Mouse (Mus musculus) kidney, embryonic 16.5 days (tissue): ENCODE results near the gene Sgms1. TPM values are rescaled to one million over a fixed set of nuclear protein-coding genes. Genes with fewer than 3 reads are reported as not detected.

Experiments
- ATAC-seq: fragments of 200-750 bp; cut with Nextera tagmentation; 2 replicates; pipeline ENCODE4 v1.8.0; 2017; ENCODE audit warnings: moderate TSS enrichment; ENCODE audit not compliant: low FRiP score, low TSS enrichment
- H3K27ac ChIP-seq: fragments of 300-500 bp; sonication (generic); 2 replicates; pipeline ENCODE4 v1.5.1; 2014; ENCODE audit warnings: low read length
- H3K27me3 ChIP-seq: fragments of 300-500 bp; sonication (generic); 2 replicates; pipeline ENCODE4 v1.6.1; 2014; ENCODE audit warnings: low read length, control low read depth, mixed read lengths; ENCODE audit not compliant: insufficient read depth
- H3K36me3 ChIP-seq: fragments of 300-500 bp; sonication (generic); 2 replicates; pipeline ENCODE4 v1.6.1; 2014; ENCODE audit warnings: low read length, control low read depth, mixed read lengths; ENCODE audit not compliant: insufficient read depth
- H3K4me1 ChIP-seq: fragments of 300-500 bp; sonication (generic); 2 replicates; pipeline ENCODE4 v1.6.1; 2014; ENCODE audit warnings: low read length, control low read depth, mixed read lengths; ENCODE audit not compliant: insufficient read depth
- H3K4me2 ChIP-seq: fragments of 300-500 bp; sonication (generic); replicated peaks from 2 replicates; pipeline ENCODE4 v1.6.1; 2014; ENCODE audit warnings: low read depth, low read length
- H3K4me3 ChIP-seq: fragments of 300-500 bp; sonication (generic); 2 replicates; pipeline ENCODE4 v1.5.1; 2014; ENCODE audit warnings: mild to moderate bottlenecking, low read length
- H3K9ac ChIP-seq: fragments of 300-500 bp; sonication (generic); replicated peaks from 2 replicates; pipeline ENCODE4 v1.6.1; 2014; ENCODE audit warnings: low read length
- H3K9me3 ChIP-seq: fragments of 300-500 bp; sonication (generic); 2 replicates; pipeline ENCODE4 v1.6.1; 2016; ENCODE audit warnings: low read length, control low read depth
- WGBS: fragments of 180-500 bp; shearing (Covaris S2); extraction: QIAGEN DNeasy Blood & Tissue Kit; methylation state at CpG from one replicate; pipeline ENCODE4 v1.1.7; 2014; 5-methylcytosine and 5-hydroxymethylcytosine counted together
- polyA plus RNA-seq: library from polyadenylated mRNA; unstranded; fragments of >200 nt; fragmentation: Nextera tagmentation; extraction: Ambion mirVana; gene quantifications from 2 replicates; pipeline ENCODE4 v1.2.1, GENCODE M21; 2015

Sgms1 gene
- polyA plus RNA-seq, 1 experiment from 2014 or later, result 65.5 TPM

- Histone ChIP-seq H3K36me3 (no peaks in the 10 kb centered on the region), H3K9ac (peak overlapping the region; percentile 92), H3K4me1 (peaks cover 30% of the 10 kb centered on the region), H3K27ac (peak overlapping the region; percentile 93; the same call in 1 of the 2 replicates), H3K4me2 (peak overlapping the region; percentile 96), H3K9me3 (no peaks in the 10 kb centered on the region), H3K27me3 (no peaks in the 10 kb centered on the region), H3K4me3 (peak overlapping the region; percentile 91)
- ATAC-seq, result no peak
- 17% methylated on average over 19 of the region's 19 CpGs for WGBS
Observed at GRCm38 (mm10) chr19:32386556-32387402, 2.7 kb downstream of the Sgms1 start.

- WGBS, result 95% methylated on average over 8 of the region's 8 CpGs
- no peaks in the 10 kb centered on the region for H3K27me3 ChIP-seq
- no peaks in the 10 kb centered on the region for H3K9me3 ChIP-seq
- no peaks in the 10 kb centered on the region for H3K36me3 ChIP-seq
- H3K9ac ChIP-seq, result no peak overlapping the region
- H3K4me1 ChIP-seq, result peaks cover 34% of the 10 kb centered on the region
- H3K4me3 ChIP-seq, result no peak overlapping the region
- H3K27ac ChIP-seq, result no peak overlapping the region
- no peak for ATAC-seq
- H3K4me2 ChIP-seq, result no peak overlapping the region
Observed at GRCm38 (mm10) chr19:32383738-32384137, 5.8 kb downstream of the Sgms1 start.

- H3K9ac ChIP-seq, result no peak overlapping the region
- H3K4me1 ChIP-seq, result peaks cover 40% of the 10 kb centered on the region
- H3K27ac ChIP-seq, result peak overlapping the region; percentile 54
- no peaks in the 10 kb centered on the region for H3K9me3 ChIP-seq
- no peak overlapping the region for H3K4me2 ChIP-seq
- no peaks in the 10 kb centered on the region for H3K27me3 ChIP-seq
- 18% methylated on average over 3 of the region's 3 CpGs for WGBS
- ATAC-seq, result peak; percentile 76
- H3K36me3 ChIP-seq, result no peaks in the 10 kb centered on the region
- H3K4me3 ChIP-seq, result no peak overlapping the region
Observed at GRCm38 (mm10) chr19:32381511-32381961, 8.0 kb downstream of the Sgms1 start.

- peaks cover 36% of the 10 kb centered on the region for H3K4me1 ChIP-seq
- H3K27ac ChIP-seq, result no peak overlapping the region
- H3K36me3 ChIP-seq, result no peaks in the 10 kb centered on the region
- 91% methylated on average over 11 of the region's 11 CpGs for WGBS
- no peak for ATAC-seq
- no peak overlapping the region for H3K4me3 ChIP-seq
- H3K27me3 ChIP-seq, result no peaks in the 10 kb centered on the region
- H3K9ac ChIP-seq, result no peak overlapping the region
- no peaks in the 10 kb centered on the region for H3K9me3 ChIP-seq
- no peak overlapping the region for H3K4me2 ChIP-seq
Observed at GRCm38 (mm10) chr19:32380748-32381147, 8.8 kb downstream of the Sgms1 start.

- ATAC-seq, result no peak
- peaks cover 35% of the 10 kb centered on the region for H3K4me1 ChIP-seq
- no peaks in the 10 kb centered on the region for H3K36me3 ChIP-seq
- H3K9ac ChIP-seq, result no peak overlapping the region
- WGBS, result 72% methylated on average over 6 of the region's 6 CpGs
- no peaks in the 10 kb centered on the region for H3K27me3 ChIP-seq
- H3K9me3 ChIP-seq, result no peaks in the 10 kb centered on the region
- no peak overlapping the region for H3K4me2 ChIP-seq
- no peak overlapping the region for H3K27ac ChIP-seq
- H3K4me3 ChIP-seq, result no peak overlapping the region
Observed at GRCm38 (mm10) chr19:32379239-32379920, 10.1 kb downstream of the Sgms1 start.

- ATAC-seq, result no peak
- no peak overlapping the region for H3K9ac ChIP-seq
- H3K27ac ChIP-seq, result no peak overlapping the region
- H3K4me3 ChIP-seq, result no peak overlapping the region
- H3K27me3 ChIP-seq, result no peaks in the 10 kb centered on the region
- H3K36me3 ChIP-seq, result no peaks in the 10 kb centered on the region
- H3K4me1 ChIP-seq, result peaks cover 37% of the 10 kb centered on the region
- no peaks in the 10 kb centered on the region for H3K9me3 ChIP-seq
- no peak overlapping the region for H3K4me2 ChIP-seq
- 63% methylated on average over 3 of the region's 3 CpGs for WGBS
Observed at GRCm38 (mm10) chr19:32378581-32378980, 10.9 kb downstream of the Sgms1 start.

GRCm38 (mm10) chr19:32377701-32378325, 11.7 kb downstream of the Sgms1 start:
- Histone ChIP-seq H3K9me3 (no peaks in the 10 kb centered on the region), H3K4me1 (peaks cover 37% of the 10 kb centered on the region), H3K4me2 (no peak overlapping the region), H3K36me3 (no peaks in the 10 kb centered on the region), H3K4me3 (no peak overlapping the region), H3K27ac (no peak overlapping the region), H3K9ac (no peak overlapping the region), H3K27me3 (no peaks in the 10 kb centered on the region)
- no peak for ATAC-seq
- 80% methylated on average over 7 of the region's 7 CpGs for WGBS

GRCm38 (mm10) chr19:32376886-32377535, 12.5 kb downstream of the Sgms1 start:
- Histone ChIP-seq H3K36me3 (no peaks in the 10 kb centered on the region), H3K27ac (no peak overlapping the region), H3K9ac (no peak overlapping the region), H3K9me3 (no peaks in the 10 kb centered on the region), H3K4me3 (no peak overlapping the region), H3K4me1 (peaks cover 37% of the 10 kb centered on the region), H3K27me3 (no peaks in the 10 kb centered on the region), H3K4me2 (no peak overlapping the region)
- WGBS, result 59% methylated on average over 7 of the region's 7 CpGs
- no peak for ATAC-seq

- 90% methylated on average over 4 of the region's 4 CpGs for WGBS
Observed at GRCm38 (mm10) chr19:32376054-32376453, 13.5 kb downstream of the Sgms1 start.

More at GRCm38 (mm10) chr19:32376054-32376453, 13.5 kb downstream of the Sgms1 start:
- Histone ChIP-seq H3K9ac (no peak overlapping the region), H3K4me2 (no peak overlapping the region), H3K27me3 (no peaks in the 10 kb centered on the region), H3K4me3 (no peak overlapping the region), H3K36me3 (no peaks in the 10 kb centered on the region), H3K9me3 (no peaks in the 10 kb centered on the region), H3K27ac (no peak overlapping the region), H3K4me1 (peaks cover 28% of the 10 kb centered on the region)
- no peak for ATAC-seq
